Mouse (Mus musculus) 3T3-L1 (cell line): Measurements from ENCODE around the gene Iqcf1.
A peak's percentile ranks its signal among the peaks of the same experiment; 100 is the strongest.

Experiments used
- DNase-seq: peaks from one replicate; pipeline ENCODE4 v3.0.0-alpha.2; 2015; ENCODE audit warnings: low read depth, low spot score

Gene Iqcf1

GRCm38 (mm10) chr9:106499667-106500066 lies at the start of gene Iqcf1:
TSS of gene Iqcf1 (plus strand) at chr9:106499967.
- peak; percentile 43 for DNase-seq

- DNase-seq, result peak; percentile 88
Measured at GRCm38 (mm10) chr9:106450661-106451060, 49.1 kb upstream of the Iqcf1 start.

GRCm38 (mm10) chr9:106451298-106451697 lies 48.5 kb upstream of the Iqcf1 start:
- no peak for DNase-seq

- DNase-seq, result no peak
Measured at GRCm38 (mm10) chr9:106451899-106452298, 47.9 kb upstream of the Iqcf1 start.

GRCm38 (mm10) chr9:106452351-106452750 lies 47.4 kb upstream of the Iqcf1 start:
- no peak for DNase-seq

- peak; percentile 41 for DNase-seq
Measured at GRCm38 (mm10) chr9:106452821-106453220, 46.9 kb upstream of the Iqcf1 start.

GRCm38 (mm10) chr9:106453271-106454070 lies 46.3 kb upstream of the Iqcf1 start, which contains the start of gene Pcbp4:
TSS of gene Pcbp4 (plus strand) at chr9:106453291.
- peak; percentile 73 for DNase-seq

- DNase-seq, result peak; percentile 57
Measured at GRCm38 (mm10) chr9:106454071-106454761, 45.6 kb upstream of the Iqcf1 start.

- peak; percentile 67 for DNase-seq
Measured at GRCm38 (mm10) chr9:106454888-106455681, 44.7 kb upstream of the Iqcf1 start.

- no peak for DNase-seq
Measured at GRCm38 (mm10) chr9:106456325-106457162, 43.2 kb upstream of the Iqcf1 start.

- DNase-seq, result no peak
Measured at GRCm38 (mm10) chr9:106457163-106457559, 42.6 kb upstream of the Iqcf1 start.

GRCm38 (mm10) chr9:106457920-106458319 lies 41.8 kb upstream of the Iqcf1 start:
- no peak for DNase-seq

GRCm38 (mm10) chr9:106459946-106460345 lies 39.8 kb upstream of the Iqcf1 start:
- no peak for DNase-seq

GRCm38 (mm10) chr9:106460401-106461025 lies 39.3 kb upstream of the Iqcf1 start:
- no peak for DNase-seq

- DNase-seq, result no peak
Measured at GRCm38 (mm10) chr9:106461026-106461415, 38.7 kb upstream of the Iqcf1 start.

GRCm38 (mm10) chr9:106461641-106462429 lies 37.9 kb upstream of the Iqcf1 start:
- DNase-seq, result no peak

GRCm38 (mm10) chr9:106462430-106462800 lies 37.4 kb upstream of the Iqcf1 start:
- no peak for DNase-seq

- DNase-seq, result no peak
Measured at GRCm38 (mm10) chr9:106463122-106464063, 36.4 kb upstream of the Iqcf1 start.
